Mouse (Mus musculus): ENCODE measurements around the gene Asb17. TPM values are rescaled to one million over a fixed set of nuclear protein-coding genes. Genes with fewer than 3 reads are reported as not detected.

Asb17 gene
- total RNA-seq (2014; rRNA removed) (not detected in 2 replicates), polyA plus RNA-seq (2012; rRNA removed) (not detected in 2 replicates)

- H3K79me2 ChIP-seq (ENCODE audit: control insufficient read depth, insufficient read depth, low read length): no peaks in the 10 kb centered on the region
- WGBS: 89% methylated on average over 10 of the region's 10 CpGs
- H3K9ac ChIP-seq (ENCODE audit: low read depth, low read length): no peak within 1 kb of the TSS
- TF ChIP-seq POLR2A (IDR thresholded peaks at IDR 0.05; ENCODE audit: extremely low read depth, insufficient read depth, low read length): no peak
- TF ChIP-seq CTCF (IDR thresholded peaks at IDR 0.05; ENCODE audit: low read depth, low read length): no peak
- no peak within 1 kb of the TSS for H3K27ac ChIP-seq (replicated peaks; ENCODE audit: insufficient read depth, low read depth, low read length)
- H3K4me1 ChIP-seq (ENCODE audit: control insufficient read depth, insufficient read depth, low read length): peaks cover 4% of the 10 kb centered on the region
- no peak within 1 kb of the TSS for H3K4me3 ChIP-seq (ENCODE audit: insufficient read depth, low read depth, low read length)
- H3K27me3 ChIP-seq (ENCODE audit: control insufficient read depth, insufficient read depth, low read length): no peaks in the 10 kb centered on the region
- no peak for DNase-seq (ENCODE audit: extremely low read depth, low read depth, low spot score)
- no peaks in the 10 kb centered on the region for H3K36me3 ChIP-seq (ENCODE audit: control insufficient read depth, insufficient read depth, low read length)
Measured at GRCm38 (mm10) chr3:153844030-153844429, at the start of gene Asb17. Gene Asb17, plus strand, starts transcription at chr3:153844209.

GRCm38 (mm10) chr3:153797574-153797973 is 46.4 kb upstream of the Asb17 start:
- no peaks in the 10 kb centered on the region for H3K79me2 ChIP-seq (ENCODE audit: control insufficient read depth, insufficient read depth, low read length)
- H3K27me3 ChIP-seq (ENCODE audit: control insufficient read depth, insufficient read depth, low read length): no peaks in the 10 kb centered on the region
- H3K27ac ChIP-seq (replicated peaks; ENCODE audit: insufficient read depth, low read depth, low read length): no peak overlapping the region
- no peak for DNase-seq (ENCODE audit: extremely low read depth, low read depth, low spot score)
- no peak for TF ChIP-seq CTCF (IDR thresholded peaks at IDR 0.05; ENCODE audit: low read depth, low read length)
- TF ChIP-seq POLR2A (IDR thresholded peaks at IDR 0.05; ENCODE audit: extremely low read depth, insufficient read depth, low read length): no peak
- H3K4me3 ChIP-seq (ENCODE audit: insufficient read depth, low read depth, low read length): no peak overlapping the region
- H3K4me1 ChIP-seq (ENCODE audit: control insufficient read depth, insufficient read depth, low read length): no peaks in the 10 kb centered on the region
- H3K9ac ChIP-seq (ENCODE audit: low read depth, low read length): no peak overlapping the region
- 69% methylated on average over 7 of the region's 7 CpGs for WGBS
- H3K36me3 ChIP-seq (ENCODE audit: control insufficient read depth, insufficient read depth, low read length): no peaks in the 10 kb centered on the region

DNA sequence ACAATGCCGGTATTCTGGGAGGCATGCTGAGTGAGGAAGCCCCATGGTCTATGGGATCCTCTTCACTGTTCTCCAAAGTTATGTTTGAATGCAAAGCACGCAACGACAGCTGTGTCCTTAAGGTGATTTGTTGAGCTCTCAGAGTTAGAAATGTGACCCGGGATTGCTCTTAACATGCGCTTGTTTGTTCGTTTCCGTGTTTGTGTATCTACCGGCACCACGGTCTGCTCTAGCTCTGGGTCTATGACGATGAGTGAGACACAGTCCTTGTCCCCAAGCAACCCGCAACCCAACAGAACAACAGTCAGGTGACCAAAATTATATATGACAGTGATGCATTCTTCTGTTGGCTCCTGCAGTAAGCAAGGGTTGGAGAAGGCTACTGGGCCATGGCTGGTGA is 44.4 kb upstream of the Asb17 start:
- H3K9ac ChIP-seq (ENCODE audit: low read depth, low read length): no peak overlapping the region
- no peak for TF ChIP-seq CTCF (IDR thresholded peaks at IDR 0.05; ENCODE audit: low read depth, low read length)
- no peak for TF ChIP-seq POLR2A (IDR thresholded peaks at IDR 0.05; ENCODE audit: extremely low read depth, insufficient read depth, low read length)
- H3K4me1 ChIP-seq (ENCODE audit: control insufficient read depth, insufficient read depth, low read length): no peaks in the 10 kb centered on the region
- H3K4me3 ChIP-seq (ENCODE audit: insufficient read depth, low read depth, low read length): no peak overlapping the region
- no peak for DNase-seq (ENCODE audit: extremely low read depth, low read depth, low spot score)
- H3K27ac ChIP-seq (replicated peaks; ENCODE audit: insufficient read depth, low read depth, low read length): no peak overlapping the region
- H3K79me2 ChIP-seq (ENCODE audit: control insufficient read depth, insufficient read depth, low read length): no peaks in the 10 kb centered on the region
- H3K27me3 ChIP-seq (ENCODE audit: control insufficient read depth, insufficient read depth, low read length): no peaks in the 10 kb centered on the region
- WGBS: 91% methylated on average over 11 of the region's 11 CpGs
- no peaks in the 10 kb centered on the region for H3K36me3 ChIP-seq (ENCODE audit: control insufficient read depth, insufficient read depth, low read length)

- H3K4me3 ChIP-seq (ENCODE audit: insufficient read depth, low read depth, low read length): no peak overlapping the region
- no peak for DNase-seq (ENCODE audit: extremely low read depth, low read depth, low spot score)
- WGBS: 77% methylated on average over 5 of the region's 5 CpGs
- no peaks in the 10 kb centered on the region for H3K27me3 ChIP-seq (ENCODE audit: control insufficient read depth, insufficient read depth, low read length)
- TF ChIP-seq CTCF (IDR thresholded peaks at IDR 0.05; ENCODE audit: low read depth, low read length): no peak
- TF ChIP-seq POLR2A (IDR thresholded peaks at IDR 0.05; ENCODE audit: extremely low read depth, insufficient read depth, low read length): no peak
- H3K79me2 ChIP-seq (ENCODE audit: control insufficient read depth, insufficient read depth, low read length): no peaks in the 10 kb centered on the region
- H3K36me3 ChIP-seq (ENCODE audit: control insufficient read depth, insufficient read depth, low read length): no peaks in the 10 kb centered on the region
- no peaks in the 10 kb centered on the region for H3K4me1 ChIP-seq (ENCODE audit: control insufficient read depth, insufficient read depth, low read length)
- no peak overlapping the region for H3K9ac ChIP-seq (ENCODE audit: low read depth, low read length)
- no peak overlapping the region for H3K27ac ChIP-seq (replicated peaks; ENCODE audit: insufficient read depth, low read depth, low read length)
Measured at GRCm38 (mm10) chr3:153800690-153801089, 43.3 kb upstream of the Asb17 start.

DNA sequence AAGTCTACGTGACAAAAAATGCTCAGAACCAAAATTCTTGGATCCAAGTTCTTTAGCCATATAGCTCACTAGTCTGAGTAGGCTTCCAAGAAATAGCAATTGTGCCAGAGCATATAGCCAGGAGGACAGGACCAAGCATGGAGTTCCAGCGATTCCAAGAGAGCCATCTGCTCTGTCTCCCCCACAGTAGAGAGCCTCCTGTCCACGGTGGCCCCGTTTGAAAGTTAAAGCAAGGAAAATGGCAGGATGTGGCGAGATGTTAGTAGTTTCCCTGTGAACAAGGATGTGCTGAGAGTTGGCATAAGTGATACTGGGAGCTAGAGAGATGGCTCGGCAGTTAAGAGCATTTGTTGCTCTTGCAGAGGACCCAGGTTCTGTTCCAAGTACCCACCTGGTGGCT is 42.5 kb upstream of the Asb17 start:
- Histone ChIP-seq H3K27me3 (ENCODE audit: control insufficient read depth, insufficient read depth, low read length) (no peaks in the 10 kb centered on the region), H3K27ac (replicated peaks; ENCODE audit: insufficient read depth, low read depth, low read length) (no peak overlapping the region), H3K79me2 (ENCODE audit: control insufficient read depth, insufficient read depth, low read length) (no peaks in the 10 kb centered on the region), H3K36me3 (ENCODE audit: control insufficient read depth, insufficient read depth, low read length) (no peaks in the 10 kb centered on the region), H3K4me1 (ENCODE audit: control insufficient read depth, insufficient read depth, low read length) (no peaks in the 10 kb centered on the region), H3K4me3 (ENCODE audit: insufficient read depth, low read depth, low read length) (no peak overlapping the region), H3K9ac (ENCODE audit: low read depth, low read length) (no peak overlapping the region)
- WGBS: 72% methylated on average over 6 of the region's 6 CpGs
- DNase-seq (ENCODE audit: extremely low read depth, low read depth, low spot score): no peak
- no peak for TF ChIP-seq POLR2A (IDR thresholded peaks at IDR 0.05; ENCODE audit: extremely low read depth, insufficient read depth, low read length)
- TF ChIP-seq CTCF (IDR thresholded peaks at IDR 0.05; ENCODE audit: low read depth, low read length): no peak

DNA sequence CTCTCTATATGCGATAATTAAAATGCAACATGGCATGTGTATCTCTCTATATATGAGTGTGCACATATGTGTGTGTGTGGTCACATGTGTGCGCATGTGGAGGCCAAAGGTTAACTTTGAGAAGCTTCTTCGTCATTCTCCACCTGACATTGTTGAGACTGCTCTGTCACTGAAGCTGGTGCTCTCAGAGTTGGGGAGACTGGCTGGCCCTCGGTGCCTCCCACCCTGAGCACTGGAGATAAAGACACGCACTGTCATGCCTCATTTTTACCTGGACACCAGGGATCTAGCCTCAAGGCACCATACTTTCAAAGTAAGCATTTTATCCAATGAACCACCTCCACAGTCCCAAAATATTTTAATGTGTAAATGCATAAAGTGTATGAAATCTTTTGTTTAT is 41.4 kb upstream of the Asb17 start:
- Histone ChIP-seq H3K27ac (replicated peaks; ENCODE audit: insufficient read depth, low read depth, low read length) (no peak overlapping the region), H3K27me3 (ENCODE audit: control insufficient read depth, insufficient read depth, low read length) (no peaks in the 10 kb centered on the region), H3K9ac (ENCODE audit: low read depth, low read length) (no peak overlapping the region), H3K79me2 (ENCODE audit: control insufficient read depth, insufficient read depth, low read length) (no peaks in the 10 kb centered on the region), H3K4me1 (ENCODE audit: control insufficient read depth, insufficient read depth, low read length) (no peaks in the 10 kb centered on the region), H3K4me3 (ENCODE audit: insufficient read depth, low read depth, low read length) (no peak overlapping the region), H3K36me3 (ENCODE audit: control insufficient read depth, insufficient read depth, low read length) (no peaks in the 10 kb centered on the region)
- no peak for TF ChIP-seq POLR2A (IDR thresholded peaks at IDR 0.05; ENCODE audit: extremely low read depth, insufficient read depth, low read length)
- TF ChIP-seq CTCF (IDR thresholded peaks at IDR 0.05; ENCODE audit: low read depth, low read length): no peak
- DNase-seq (ENCODE audit: extremely low read depth, low read depth, low spot score): no peak
- WGBS: 78% methylated on average over 5 of the region's 5 CpGs

All from liver, adult 2 months (tissue).